Mouse (Mus musculus) forebrain, embryonic 10.5 days (tissue): Measurements from ENCODE around the gene Cd151. TPM values are rescaled to one million over a fixed set of nuclear protein-coding genes. Genes with fewer than 3 reads are reported as not detected.

Source experiments
- DNase-seq: peaks from one replicate; pipeline ENCODE4 v3.0.0-alpha.2; 2017; ENCODE audit warnings: low spot score; ENCODE audit errors: extremely low spot score
- H3K27ac ChIP-seq: fragments of 300-500 bp; sonication (generic); 2 replicates; pipeline ENCODE4 v1.5.1; 2016; ENCODE audit warnings: mild to moderate bottlenecking
- H3K27me3 ChIP-seq: fragments of 300-500 bp; sonication (generic); 2 replicates; pipeline ENCODE4 v1.6.1; 2016; ENCODE audit warnings: mild to moderate bottlenecking; ENCODE audit not compliant: poor library complexity, severe bottlenecking
- H3K36me3 ChIP-seq: fragments of 300-500 bp; sonication (generic); replicated peaks from 2 replicates; pipeline ENCODE4 v1.6.1; 2016; ENCODE audit warnings: mild to moderate bottlenecking, moderate library complexity
- H3K4me1 ChIP-seq: fragments of 300-500 bp; sonication (generic); 2 replicates; pipeline ENCODE4 v1.6.1; 2016
- H3K4me3 ChIP-seq: fragments of 300-500 bp; sonication (generic); 2 replicates; pipeline ENCODE4 v1.5.1; 2016; ENCODE audit warnings: mild to moderate bottlenecking, moderate library complexity
- H3K9me3 ChIP-seq: fragments of 300-500 bp; sonication (generic); 2 replicates; pipeline ENCODE4 v1.6.1; 2016; ENCODE audit warnings: mild to moderate bottlenecking, moderate library complexity
- WGBS: fragments of 180-500 bp; shearing (Covaris S2); methylation state at CpG from one replicate; pipeline ENCODE4 v1.1.7; 2016; 5-methylcytosine and 5-hydroxymethylcytosine counted together
- polyA plus RNA-seq: library from polyadenylated mRNA; unstranded; fragments of >200 nt; fragmentation: Nextera tagmentation; extraction: Ambion mirVana; gene quantifications from 2 replicates; pipeline ENCODE4 v1.2.1, GENCODE M21; 2016

The Cd151 gene
- polyA plus RNA-seq, 1 experiment from 2014 or later = 15.2 TPM

DNA sequence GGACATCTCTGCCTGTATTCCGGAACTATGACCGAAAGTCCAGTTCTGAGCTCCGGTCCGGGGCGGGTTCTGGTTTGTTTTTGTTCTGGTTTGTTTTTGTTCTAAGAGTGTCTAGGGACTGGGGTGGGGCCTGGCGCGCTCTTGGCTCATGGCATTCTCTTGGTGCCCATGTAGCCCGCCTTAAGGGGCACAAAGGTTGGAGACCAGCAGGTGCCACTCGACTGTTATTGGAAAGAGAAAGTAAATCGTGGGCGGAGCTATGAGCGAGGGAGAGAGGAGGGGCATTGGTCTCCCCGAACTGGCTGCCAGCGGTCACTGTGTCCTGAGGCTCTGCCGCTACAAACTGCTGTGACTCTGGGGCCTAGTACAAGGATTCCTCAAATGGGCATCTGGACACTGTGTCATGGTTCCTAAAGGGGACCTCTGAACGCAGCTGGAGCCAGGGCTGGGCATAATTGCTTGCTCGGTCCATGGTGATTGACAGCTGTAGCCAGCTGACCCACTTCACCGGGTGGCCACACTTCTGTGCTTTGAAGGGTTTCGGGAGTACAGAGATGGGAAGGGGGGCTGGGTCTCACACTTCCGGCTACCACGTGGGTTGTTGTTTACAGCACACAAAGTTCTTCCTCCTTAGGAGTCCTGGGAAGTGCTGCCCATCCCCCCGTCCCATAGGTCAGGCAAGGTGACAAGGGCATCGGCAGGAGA, 11.4 kb upstream of the Cd151 start:
- DNase-seq = no peak
- peaks cover 34% of the 10 kb centered on the region for H3K4me1 ChIP-seq
- H3K27me3 ChIP-seq = peaks cover 39% of the 10 kb centered on the region
- peak overlapping the region; percentile 79 for H3K4me3 ChIP-seq
- H3K36me3 ChIP-seq = peaks cover 36% of the 10 kb centered on the region
- peak overlapping the region; percentile 85 for H3K27ac ChIP-seq
- H3K9me3 ChIP-seq = no peaks in the 10 kb centered on the region
- 2% methylated on average over 23 of the region's 23 CpGs for WGBS

DNA sequence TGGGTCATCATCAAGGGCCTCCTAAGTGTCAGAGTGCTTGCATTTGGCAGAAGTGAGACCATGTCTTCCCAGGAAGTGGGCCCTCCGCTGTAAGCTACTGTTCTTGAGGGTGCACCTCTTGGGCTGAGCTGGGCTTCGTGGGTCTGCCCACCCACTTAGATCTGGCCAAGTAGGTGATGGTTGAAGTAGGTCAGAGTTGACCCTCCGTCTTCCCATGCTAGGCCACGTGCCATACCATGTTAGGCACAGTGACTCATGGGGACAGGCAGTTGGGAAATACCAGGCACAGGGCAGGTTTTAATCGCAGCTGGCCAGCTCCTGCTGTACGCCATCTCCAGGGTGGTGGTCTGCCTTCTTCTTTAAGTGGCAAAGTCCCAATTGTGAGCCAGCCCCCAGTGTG, 10.5 kb upstream of the Cd151 start:
- H3K36me3 ChIP-seq = peaks cover 26% of the 10 kb centered on the region
- no peak overlapping the region for H3K27ac ChIP-seq
- H3K27me3 ChIP-seq = peaks cover 49% of the 10 kb centered on the region
- no peak for DNase-seq
- 93% methylated on average over 6 of the region's 6 CpGs for WGBS
- no peaks in the 10 kb centered on the region for H3K9me3 ChIP-seq
- H3K4me3 ChIP-seq = peak overlapping the region; percentile 79; the same call in 1 of the 2 replicates
- peaks cover 43% of the 10 kb centered on the region for H3K4me1 ChIP-seq

DNA sequence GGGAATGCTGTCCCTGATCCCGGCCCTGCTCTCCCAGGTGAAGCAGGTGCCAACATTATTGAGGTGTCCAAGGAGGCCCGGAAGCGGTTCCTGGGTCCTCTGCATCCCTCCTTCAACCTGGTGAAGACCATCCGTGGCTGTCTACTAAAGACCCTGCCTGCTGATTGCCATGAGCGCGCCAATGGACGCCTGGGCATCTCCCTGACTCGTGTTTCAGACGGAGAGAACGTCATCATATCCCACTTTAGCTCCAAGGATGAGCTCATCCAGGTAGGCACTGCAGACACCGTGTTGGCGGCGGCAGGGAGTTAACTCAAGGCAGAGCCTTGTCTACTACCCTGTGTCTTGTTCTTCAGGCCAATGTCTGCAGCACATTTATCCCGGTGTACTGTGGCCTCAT, 10.0 kb upstream of the Cd151 start:
- H3K27ac ChIP-seq = no peak overlapping the region
- H3K27me3 ChIP-seq = peaks cover 54% of the 10 kb centered on the region
- WGBS = 90% methylated on average over 14 of the region's 14 CpGs
- DNase-seq = no peak
- no peak overlapping the region; the same call in 1 of the 2 replicates for H3K4me3 ChIP-seq
- peaks cover 48% of the 10 kb centered on the region for H3K4me1 ChIP-seq
- H3K9me3 ChIP-seq = no peaks in the 10 kb centered on the region
- peaks cover 21% of the 10 kb centered on the region for H3K36me3 ChIP-seq

DNA sequence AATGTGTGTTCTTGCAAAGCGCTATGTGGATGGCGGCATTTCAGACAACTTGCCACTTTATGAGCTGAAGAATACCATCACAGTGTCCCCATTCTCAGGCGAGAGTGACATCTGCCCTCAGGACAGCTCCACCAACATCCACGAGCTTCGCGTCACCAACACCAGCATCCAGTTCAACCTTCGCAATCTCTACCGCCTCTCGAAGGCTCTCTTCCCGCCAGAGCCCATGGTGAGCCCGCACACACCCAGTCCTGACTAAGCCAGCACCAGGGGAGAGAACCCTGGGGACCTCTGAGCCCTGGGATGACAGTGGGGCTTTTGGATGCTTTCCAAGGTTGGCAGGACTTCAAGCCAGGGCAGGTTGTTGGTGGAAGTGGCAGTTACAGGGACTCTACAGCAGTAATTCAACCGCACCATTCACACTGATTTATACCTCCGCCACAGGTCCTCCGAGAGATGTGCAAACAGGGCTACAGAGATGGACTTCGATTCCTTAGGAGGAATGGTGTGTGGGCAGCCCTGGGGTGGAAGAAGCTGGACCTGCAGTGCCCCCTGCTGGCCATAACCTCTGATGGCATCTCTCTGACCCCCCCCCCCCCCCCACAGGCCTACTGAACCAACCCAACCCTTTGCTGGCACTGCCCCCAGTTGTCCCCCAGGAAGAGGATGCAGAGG, 9.1 kb upstream of the Cd151 start:
- H3K27me3 ChIP-seq = peaks cover 62% of the 10 kb centered on the region
- WGBS = 78% methylated on average over 15 of the region's 15 CpGs
- no peaks in the 10 kb centered on the region for H3K9me3 ChIP-seq
- H3K36me3 ChIP-seq = peaks cover 14% of the 10 kb centered on the region
- no peak for DNase-seq
- H3K4me1 ChIP-seq = peaks cover 56% of the 10 kb centered on the region
- H3K4me3 ChIP-seq = no peak overlapping the region
- no peak overlapping the region for H3K27ac ChIP-seq

DNA sequence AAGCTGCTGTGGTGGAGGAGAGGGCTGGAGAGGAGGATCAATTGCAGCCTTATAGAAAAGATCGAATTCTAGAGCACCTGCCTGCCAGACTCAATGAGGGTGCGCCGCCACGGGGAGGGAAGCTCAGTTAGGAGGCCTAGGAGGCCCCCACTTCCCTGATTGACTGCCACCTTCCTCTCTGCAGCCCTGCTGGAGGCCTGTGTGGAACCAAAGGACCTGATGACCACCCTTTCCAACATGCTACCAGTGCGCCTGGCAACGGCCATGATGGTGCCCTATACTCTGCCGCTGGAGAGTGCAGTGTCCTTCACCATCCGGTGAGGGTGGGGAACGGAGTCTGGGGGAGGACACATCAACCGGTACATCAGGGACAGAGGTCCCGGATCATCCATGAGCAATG, 8.5 kb upstream of the Cd151 start:
- WGBS = 94% methylated on average over 11 of the region's 11 CpGs
- DNase-seq = no peak
- H3K27ac ChIP-seq = no peak overlapping the region
- peaks cover 12% of the 10 kb centered on the region for H3K36me3 ChIP-seq
- no peaks in the 10 kb centered on the region for H3K9me3 ChIP-seq
- peaks cover 61% of the 10 kb centered on the region for H3K4me1 ChIP-seq
- H3K27me3 ChIP-seq = peaks cover 68% of the 10 kb centered on the region
- no peak overlapping the region for H3K4me3 ChIP-seq

DNA sequence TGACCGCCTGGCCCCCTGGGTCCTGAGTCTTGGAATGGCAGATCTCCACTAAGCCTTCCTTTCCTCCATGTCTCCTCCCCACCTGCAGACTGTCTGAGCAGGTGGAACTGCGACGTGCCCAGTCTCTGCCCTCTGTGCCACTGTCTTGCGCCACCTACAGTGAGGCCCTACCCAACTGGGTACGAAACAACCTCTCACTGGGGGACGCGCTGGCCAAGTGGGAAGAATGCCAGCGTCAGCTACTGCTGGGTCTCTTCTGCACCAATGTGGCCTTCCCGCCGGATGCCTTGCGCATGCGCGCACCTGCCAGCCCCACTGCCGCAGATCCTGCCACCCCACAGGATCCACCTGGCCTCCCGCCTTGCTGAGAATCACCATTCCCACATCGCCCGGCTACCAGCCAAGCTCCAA, 7.9 kb upstream of the Cd151 start:
- peaks cover 74% of the 10 kb centered on the region for H3K27me3 ChIP-seq
- DNase-seq = no peak
- no peak overlapping the region for H3K4me3 ChIP-seq
- no peak overlapping the region for H3K27ac ChIP-seq
- H3K4me1 ChIP-seq = peaks cover 65% of the 10 kb centered on the region
- 92% methylated on average over 17 of the region's 17 CpGs for WGBS
- peaks cover 12% of the 10 kb centered on the region for H3K36me3 ChIP-seq
- H3K9me3 ChIP-seq = no peaks in the 10 kb centered on the region

DNA sequence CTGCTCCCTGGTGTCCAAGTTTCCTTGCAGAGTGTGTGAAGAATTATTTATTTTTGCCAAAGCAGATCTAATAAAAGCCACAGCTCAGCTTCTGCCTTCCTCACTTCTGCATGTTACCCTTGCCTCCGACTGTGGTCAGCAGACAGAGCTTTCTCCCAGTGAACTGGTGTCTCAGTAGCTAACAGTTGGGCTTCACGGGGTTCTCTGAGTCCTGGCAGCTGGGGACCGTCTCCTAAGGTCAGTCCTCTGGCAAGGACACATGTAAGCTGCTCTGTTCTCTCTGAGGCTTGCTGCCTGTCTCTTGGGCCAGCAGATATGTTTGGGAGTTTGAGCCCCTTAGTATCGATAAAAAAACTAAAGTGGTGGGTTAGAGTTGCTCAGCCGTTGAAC, 7.2 kb upstream of the Cd151 start:
- 81% methylated on average over 5 of the region's 5 CpGs for WGBS
- Histone ChIP-seq H3K27me3 (peaks cover 81% of the 10 kb centered on the region), H3K36me3 (peaks cover 12% of the 10 kb centered on the region)

DNA sequence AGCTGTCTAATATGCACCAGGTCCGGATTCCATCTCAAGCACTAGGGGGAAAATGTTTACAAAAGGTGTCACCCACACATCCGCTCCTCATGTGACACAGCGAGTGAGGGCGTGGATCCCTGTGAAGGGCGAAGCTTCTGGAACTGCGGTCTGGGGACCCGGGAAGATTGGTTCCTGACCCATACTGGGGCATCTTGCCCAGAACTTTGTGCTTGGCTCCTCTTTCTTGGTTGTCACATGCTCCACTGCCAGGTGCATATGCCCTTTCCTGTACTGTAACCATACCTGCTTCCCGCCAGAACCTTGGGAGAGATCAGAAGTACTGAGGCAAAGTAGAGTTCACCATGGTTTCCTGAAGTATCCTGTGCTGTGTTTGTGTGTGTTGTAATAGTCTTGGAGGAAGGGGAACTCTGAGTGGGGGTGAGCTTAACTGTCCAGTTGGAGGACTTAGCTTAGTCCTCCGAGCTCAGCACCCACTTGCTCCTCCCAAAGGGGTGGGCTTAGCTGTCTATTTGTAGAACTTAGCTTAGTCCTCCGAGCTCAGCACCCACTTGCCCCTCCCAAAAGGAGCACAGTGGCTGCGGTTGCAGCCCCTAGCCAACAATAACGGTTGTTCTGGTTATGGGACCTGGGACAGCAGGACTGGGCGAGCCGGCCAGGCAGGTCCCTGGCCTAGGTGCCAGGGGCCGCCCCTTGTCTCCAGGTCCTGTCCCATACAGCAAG, 6.6 kb upstream of the Cd151 start, which contains the start of gene Cracr2b:
TSS of gene Cracr2b (plus strand) at position 704 of the 723 bp plus-strand sequence.
- H3K4me1 ChIP-seq = peaks cover 65% of the 10 kb centered on the region
- peak within 1 kb of the TSS; percentile 55 for H3K4me3 ChIP-seq
- H3K27me3 ChIP-seq = peaks cover 87% of the 10 kb centered on the region
- H3K27ac ChIP-seq = peak within 1 kb of the TSS; percentile 68; the same call in 1 of the 2 replicates
- DNase-seq = no peak
- H3K9me3 ChIP-seq = no peaks in the 10 kb centered on the region
- WGBS = 70% methylated on average over 15 of the region's 15 CpGs
- H3K36me3 ChIP-seq = peaks cover 12% of the 10 kb centered on the region

More for the DNA sequence above, 7.2 kb upstream of the Cd151 start:
- Histone ChIP-seq H3K27ac (no peak overlapping the region), H3K4me3 (no peak overlapping the region), H3K4me1 (peaks cover 65% of the 10 kb centered on the region), H3K9me3 (no peaks in the 10 kb centered on the region)
- DNase-seq = no peak

DNA sequence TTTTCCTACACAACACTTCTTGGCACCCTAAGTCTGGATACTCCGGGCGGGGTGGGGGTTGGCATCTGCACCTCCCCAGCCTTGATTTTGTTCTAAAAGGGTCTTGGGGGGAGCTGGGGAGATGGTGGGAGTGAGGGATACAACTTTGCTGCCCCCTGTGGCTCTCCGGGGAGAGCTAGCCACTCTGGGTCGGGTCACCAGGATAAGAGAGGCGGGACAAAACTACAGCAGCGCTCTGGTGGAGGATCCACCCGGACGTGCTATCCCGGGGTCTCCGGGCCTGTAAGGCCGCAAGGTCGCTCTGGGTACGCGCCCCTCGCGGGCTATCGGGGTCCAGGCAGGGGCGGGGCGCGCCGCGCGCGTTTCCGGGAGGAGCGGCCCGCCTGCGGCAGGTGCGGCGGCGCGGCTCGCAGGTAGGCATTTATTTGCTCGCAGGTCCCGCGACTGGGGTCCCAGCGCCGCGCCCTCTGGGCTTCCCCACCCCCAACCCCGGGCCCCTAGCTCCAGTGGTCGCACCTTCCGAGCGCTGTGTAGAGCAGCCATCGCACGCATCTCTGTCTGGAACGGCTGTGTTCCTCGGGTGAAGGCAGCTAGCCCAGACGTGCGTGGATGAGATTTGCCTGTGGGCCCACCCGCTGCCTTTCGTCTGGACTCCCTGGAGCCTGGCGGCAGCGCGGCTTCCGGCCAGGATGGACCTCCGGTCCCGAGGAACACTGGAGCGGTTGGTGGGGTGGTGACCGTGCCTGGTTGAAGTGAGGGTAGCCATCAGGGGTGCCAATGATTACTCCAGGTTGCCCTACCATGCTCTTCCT, 5.5 kb upstream of the Cd151 start:
- Histone ChIP-seq H3K4me1 (peaks cover 62% of the 10 kb centered on the region), H3K27ac (peak overlapping the region; percentile 68; the same call in 1 of the 2 replicates), H3K9me3 (no peaks in the 10 kb centered on the region), H3K4me3 (peak overlapping the region; percentile 55), H3K36me3 (peaks cover 12% of the 10 kb centered on the region), H3K27me3 (peaks cover 92% of the 10 kb centered on the region)
- no peak for DNase-seq
- 2% methylated on average over 59 of the region's 59 CpGs for WGBS

DNA sequence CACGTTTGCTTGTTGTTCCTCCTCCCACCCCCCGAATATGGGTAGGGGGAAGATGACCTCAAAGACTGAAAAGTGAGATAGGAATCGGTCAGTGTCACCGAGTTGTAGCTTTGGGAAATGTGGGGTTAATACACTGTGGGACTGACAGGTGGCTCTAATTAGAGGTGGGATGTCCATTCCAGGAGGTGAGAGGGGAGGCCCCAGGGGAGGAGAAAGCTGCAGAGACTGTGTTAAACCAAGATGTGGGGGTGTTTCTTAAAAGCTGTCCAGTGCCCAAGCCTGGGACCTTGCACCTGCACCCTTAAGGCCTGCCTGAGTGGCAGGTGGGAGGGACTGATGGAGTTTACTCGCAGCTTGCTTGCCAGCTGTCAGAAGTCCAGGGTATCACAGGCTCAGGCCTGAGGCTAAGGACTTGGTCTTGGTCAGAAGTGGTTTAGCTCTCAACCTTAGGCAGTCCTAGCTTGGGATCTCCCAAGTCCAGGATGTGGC, 4.8 kb upstream of the Cd151 start:
- H3K4me3 ChIP-seq = peak overlapping the region; percentile 55
- 15% methylated on average over 5 of the region's 5 CpGs for WGBS

DNA sequence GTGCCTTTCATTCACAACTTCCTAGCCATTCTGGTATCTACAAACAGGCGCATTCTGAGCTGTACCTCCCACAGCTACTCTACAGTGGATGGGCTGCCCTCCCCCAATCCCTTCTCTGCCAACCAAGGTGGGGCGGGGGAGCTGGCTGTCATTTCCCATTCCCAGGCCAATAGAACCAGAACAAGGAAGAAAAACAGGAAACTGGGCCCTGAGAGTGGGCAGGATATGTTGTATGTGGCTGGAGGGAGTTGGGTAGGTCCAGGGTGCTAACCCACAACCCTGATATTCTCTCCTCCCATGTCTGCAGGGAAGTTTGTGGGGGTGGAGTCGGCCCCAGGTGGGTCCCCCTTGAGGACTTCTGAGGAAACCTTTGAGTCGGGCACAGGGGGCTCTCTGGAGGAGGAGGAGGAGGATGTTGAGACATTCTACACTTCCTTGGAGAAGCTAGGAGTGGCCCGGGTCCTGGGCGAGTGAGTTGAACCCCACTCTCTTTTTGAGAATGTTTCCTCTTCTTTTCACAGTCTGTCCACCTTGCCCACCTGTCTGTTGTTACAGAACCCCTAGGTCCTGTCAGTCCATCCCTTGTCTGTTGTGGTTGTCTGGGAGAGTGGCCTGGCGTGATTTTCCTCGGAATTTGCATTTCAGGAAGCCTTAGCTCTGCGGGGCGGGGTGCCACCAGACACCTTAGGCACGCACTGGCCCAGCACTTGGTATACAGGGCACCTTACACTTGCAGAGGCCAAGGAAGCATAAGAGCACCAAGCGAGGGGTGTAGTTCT, 3.2 kb upstream of the Cd151 start:
- no peak for DNase-seq
- no peaks in the 10 kb centered on the region for H3K9me3 ChIP-seq
- peaks cover 82% of the 10 kb centered on the region for H3K27me3 ChIP-seq
- no peak overlapping the region for H3K27ac ChIP-seq
- peaks cover 11% of the 10 kb centered on the region for H3K36me3 ChIP-seq
- H3K4me1 ChIP-seq = peaks cover 82% of the 10 kb centered on the region
- WGBS = 18% methylated on average over 12 of the region's 12 CpGs
- peak overlapping the region; percentile 37; the same call in 1 of the 2 replicates for H3K4me3 ChIP-seq

More for the DNA sequence above, 4.8 kb upstream of the Cd151 start:
- Histone ChIP-seq H3K9me3 (no peaks in the 10 kb centered on the region), H3K4me1 (peaks cover 66% of the 10 kb centered on the region), H3K36me3 (peaks cover 12% of the 10 kb centered on the region), H3K27me3 (peaks cover 90% of the 10 kb centered on the region), H3K27ac (peak overlapping the region; percentile 68; the same call in 1 of the 2 replicates)
- no peak for DNase-seq
